Mouse (Mus musculus) hindbrain, embryonic 13.5 days (tissue): Measurements from ENCODE around the gene Cdkn3. TPM values are rescaled to one million over a fixed set of nuclear protein-coding genes. Genes with fewer than 3 reads are reported as not detected.

Source experiments
- ATAC-seq: fragments of 200-750 bp; cut with Nextera tagmentation; 2 replicates; pipeline ENCODE4 v1.8.0; 2017; ENCODE audit warnings: moderate TSS enrichment; ENCODE audit not compliant: low FRiP score
- H3K27ac ChIP-seq: fragments of 300-500 bp; sonication (generic); 2 replicates; pipeline ENCODE4 v1.5.1; 2015; ENCODE audit warnings: inconsistent platforms, mild to moderate bottlenecking, moderate library complexity
- H3K27me3 ChIP-seq: fragments of 300-500 bp; sonication (generic); 2 replicates; pipeline ENCODE4 v1.6.1; 2015; ENCODE audit warnings: mild to moderate bottlenecking, inconsistent platforms
- H3K36me3 ChIP-seq: fragments of 300-500 bp; sonication (generic); 2 replicates; pipeline ENCODE4 v1.6.1; 2015; ENCODE audit warnings: mild to moderate bottlenecking, inconsistent platforms
- H3K4me1 ChIP-seq: fragments of 300-500 bp; sonication (generic); replicated peaks from 2 replicates; pipeline ENCODE4 v1.6.1; 2015; ENCODE audit warnings: inconsistent platforms
- H3K4me2 ChIP-seq: fragments of 300-500 bp; sonication (generic); 2 replicates; pipeline ENCODE4 v1.6.1; 2015; ENCODE audit warnings: inconsistent platforms, mild to moderate bottlenecking, moderate library complexity
- H3K4me3 ChIP-seq: fragments of 300-500 bp; sonication (generic); 2 replicates; pipeline ENCODE4 v1.5.1; 2015; ENCODE audit warnings: mild to moderate bottlenecking, inconsistent platforms
- H3K9ac ChIP-seq: fragments of 300-500 bp; sonication (generic); 2 replicates; pipeline ENCODE4 v1.6.1; 2015; ENCODE audit warnings: mild to moderate bottlenecking, inconsistent platforms
- H3K9me3 ChIP-seq: fragments of 300-500 bp; sonication (generic); 2 replicates; pipeline ENCODE4 v1.6.1; 2016; ENCODE audit warnings: inconsistent platforms
- WGBS: fragments of 180-500 bp; shearing (Covaris S2); methylation state at CpG from one replicate; pipeline ENCODE4 v1.1.7; 2015; 5-methylcytosine and 5-hydroxymethylcytosine counted together
- polyA plus RNA-seq: library from polyadenylated mRNA; unstranded; fragments of >200 nt; fragmentation: Nextera tagmentation; extraction: Ambion mirVana; gene quantifications from 2 replicates; pipeline ENCODE4 v1.2.1, GENCODE M21; 2015

Gene Cdkn3
- polyA plus RNA-seq, 1 experiment from 2014 or later: 15.2 TPM

DNA sequence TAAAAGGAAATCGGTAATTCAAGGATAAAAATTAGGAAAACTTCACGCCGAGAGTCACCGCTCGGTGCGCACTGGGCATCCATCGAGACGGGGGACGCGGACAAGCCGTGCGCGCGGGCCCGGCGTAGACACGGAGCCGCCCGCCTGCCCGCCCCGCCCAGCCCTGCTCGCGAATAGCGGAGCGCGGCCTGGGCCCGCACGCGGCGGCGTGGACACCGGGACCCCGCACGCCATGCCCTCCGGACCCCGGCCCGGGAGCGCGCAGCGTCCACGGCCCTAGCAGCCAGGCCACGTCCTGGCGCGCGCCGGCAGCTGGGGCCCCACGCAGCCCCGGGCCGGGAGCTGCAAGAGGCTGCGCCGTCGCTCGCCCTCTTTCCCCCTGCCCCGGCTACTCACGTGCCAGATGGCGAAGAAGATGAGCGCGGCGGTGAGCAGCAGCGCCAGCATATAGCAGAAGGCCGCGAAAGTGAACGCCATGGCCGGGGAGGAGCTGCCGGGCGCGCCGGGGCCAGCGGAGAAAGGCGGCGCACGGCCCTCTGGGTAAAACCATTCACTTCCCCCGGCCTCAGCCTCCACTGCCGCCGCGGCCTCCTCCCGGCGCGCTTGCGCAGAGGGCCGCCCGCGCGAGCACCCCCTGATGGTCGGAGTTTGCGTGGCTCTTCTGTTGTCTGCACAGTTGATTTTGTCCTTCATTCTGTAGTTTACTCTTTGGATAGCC is 27.6 kb downstream of the Cdkn3 start, which contains the start of gene Cnih1:
Cnih1 (minus strand) TSS at position 625 of the 718 bp plus-strand sequence.
- H3K9ac ChIP-seq: peak within 1 kb of the TSS; percentile 97
- H3K4me3 ChIP-seq: peak within 1 kb of the TSS; percentile 89
- H3K27me3 ChIP-seq: no peaks in the 10 kb centered on the region
- H3K36me3 ChIP-seq: peaks cover 5% of the 10 kb centered on the region
- under 1% methylated on average over 74 of the region's 86 CpGs for WGBS
- ATAC-seq: peak; percentile 96
- H3K4me1 ChIP-seq: peaks cover 29% of the 10 kb centered on the region
- H3K27ac ChIP-seq: peak within 1 kb of the TSS; percentile 99
- H3K4me2 ChIP-seq: peak within 1 kb of the TSS; percentile 77
- no peaks in the 10 kb centered on the region for H3K9me3 ChIP-seq

GRCm38 (mm10) chr14:46788505-46788901 is 28.2 kb downstream of the Cdkn3 start:
- Histone ChIP-seq H3K9ac (no peak overlapping the region), H3K27ac (peak overlapping the region; percentile 99), H3K36me3 (peaks cover 5% of the 10 kb centered on the region), H3K9me3 (no peaks in the 10 kb centered on the region), H3K27me3 (no peaks in the 10 kb centered on the region), H3K4me1 (peaks cover 29% of the 10 kb centered on the region), H3K4me2 (peak overlapping the region; percentile 39), H3K4me3 (peak overlapping the region; percentile 89)
- WGBS: 31% methylated on average over 8 of the region's 8 CpGs
- no peak for ATAC-seq

GRCm38 (mm10) chr14:46790303-46790702 is 30.0 kb downstream of the Cdkn3 start:
- ATAC-seq: no peak
- Histone ChIP-seq H3K27ac (no peak overlapping the region), H3K36me3 (peaks cover 5% of the 10 kb centered on the region; the same call in 1 of the 2 replicates), H3K4me2 (no peak overlapping the region), H3K27me3 (no peaks in the 10 kb centered on the region), H3K9me3 (no peaks in the 10 kb centered on the region), H3K9ac (no peak overlapping the region), H3K4me3 (no peak overlapping the region), H3K4me1 (peaks cover 18% of the 10 kb centered on the region)
- 80% methylated on average over 4 of the region's 4 CpGs for WGBS

GRCm38 (mm10) chr14:46790723-46791122 is 30.4 kb downstream of the Cdkn3 start:
- ATAC-seq: no peak
- Histone ChIP-seq H3K4me3 (no peak overlapping the region), H3K4me2 (no peak overlapping the region), H3K4me1 (peaks cover 17% of the 10 kb centered on the region), H3K27ac (no peak overlapping the region), H3K9me3 (no peaks in the 10 kb centered on the region), H3K27me3 (no peaks in the 10 kb centered on the region), H3K9ac (no peak overlapping the region), H3K36me3 (peaks cover 5% of the 10 kb centered on the region; the same call in 1 of the 2 replicates)
- 96% methylated on average over 6 of the region's 6 CpGs for WGBS

GRCm38 (mm10) chr14:46794157-46794556 is 33.8 kb downstream of the Cdkn3 start:
- Histone ChIP-seq H3K27me3 (no peaks in the 10 kb centered on the region), H3K9me3 (no peaks in the 10 kb centered on the region), H3K9ac (no peak overlapping the region), H3K4me1 (no peaks in the 10 kb centered on the region), H3K36me3 (peaks cover 5% of the 10 kb centered on the region), H3K4me3 (no peak overlapping the region), H3K27ac (no peak overlapping the region), H3K4me2 (no peak overlapping the region)
- ATAC-seq: no peak
- 95% methylated on average over 5 of the region's 5 CpGs for WGBS

- no peak for ATAC-seq
- Histone ChIP-seq H3K27me3 (no peaks in the 10 kb centered on the region), H3K4me1 (no peaks in the 10 kb centered on the region), H3K4me2 (no peak overlapping the region), H3K36me3 (peaks cover 9% of the 10 kb centered on the region; the same call in 1 of the 2 replicates), H3K4me3 (no peak overlapping the region), H3K9ac (no peak overlapping the region), H3K27ac (no peak overlapping the region), H3K9me3 (no peaks in the 10 kb centered on the region)
- WGBS: 94% methylated on average over 3 of the region's 3 CpGs
Observed at GRCm38 (mm10) chr14:46800684-46801345, 40.5 kb downstream of the Cdkn3 start.

DNA sequence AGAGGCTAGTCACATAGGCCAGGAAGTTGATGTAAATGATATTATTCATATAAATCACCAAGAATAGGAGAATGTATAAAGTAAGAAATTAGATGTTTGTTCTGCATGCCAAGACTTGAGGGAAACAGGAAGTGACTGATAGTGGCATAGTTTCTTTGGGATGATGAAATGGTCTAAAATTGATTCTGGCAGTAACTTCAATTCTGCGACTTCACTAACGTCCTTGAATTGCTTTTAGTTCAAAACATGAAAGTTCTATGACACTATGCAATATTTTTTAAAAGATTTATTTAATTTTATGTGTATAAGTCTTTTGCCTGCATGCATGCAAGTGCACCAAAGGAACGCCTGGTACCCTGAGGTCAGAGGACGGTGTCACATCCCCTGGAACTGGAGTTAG is 42.9 kb downstream of the Cdkn3 start:
- Histone ChIP-seq H3K36me3 (peaks cover 9% of the 10 kb centered on the region; the same call in 1 of the 2 replicates), H3K4me3 (no peak overlapping the region), H3K9ac (no peak overlapping the region), H3K9me3 (no peaks in the 10 kb centered on the region), H3K27me3 (no peaks in the 10 kb centered on the region), H3K27ac (no peak overlapping the region), H3K4me2 (no peak overlapping the region), H3K4me1 (no peaks in the 10 kb centered on the region)
- WGBS: 96% methylated on average over 4 of the region's 4 CpGs
- ATAC-seq: no peak

- H3K9ac ChIP-seq: no peak overlapping the region
- no peak for ATAC-seq
- H3K36me3 ChIP-seq: peaks cover 9% of the 10 kb centered on the region; the same call in 1 of the 2 replicates
- no peaks in the 10 kb centered on the region for H3K27me3 ChIP-seq
- no peaks in the 10 kb centered on the region for H3K9me3 ChIP-seq
- no peak overlapping the region for H3K27ac ChIP-seq
- no peak overlapping the region for H3K4me2 ChIP-seq
- 92% methylated on average over 1 of the region's 1 CpGs for WGBS
- no peak overlapping the region for H3K4me3 ChIP-seq
- H3K4me1 ChIP-seq: no peaks in the 10 kb centered on the region
Observed at GRCm38 (mm10) chr14:46803791-46804190, 43.5 kb downstream of the Cdkn3 start.

DNA sequence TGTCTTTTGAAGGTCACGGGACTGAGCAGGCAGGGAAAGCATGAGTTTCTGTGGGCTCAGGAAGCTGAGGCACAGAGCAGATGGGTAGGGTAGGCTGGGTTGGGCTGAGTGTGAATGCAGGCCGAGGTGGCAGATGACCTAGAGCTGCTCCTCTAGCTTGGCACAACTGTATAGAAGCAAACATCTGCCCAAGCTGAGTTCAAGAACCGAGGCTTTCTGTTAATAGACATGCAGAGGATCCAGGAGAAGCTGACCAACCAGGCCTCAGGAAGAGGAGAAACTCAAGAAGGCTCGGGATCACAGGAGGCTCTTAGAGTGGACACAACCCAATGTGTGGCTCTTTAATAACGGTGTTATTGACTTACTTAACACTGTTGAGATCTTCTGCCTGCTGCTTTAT is 45.8 kb downstream of the Cdkn3 start:
- Histone ChIP-seq H3K27me3 (no peaks in the 10 kb centered on the region), H3K4me3 (no peak overlapping the region), H3K36me3 (peaks cover 24% of the 10 kb centered on the region), H3K4me2 (no peak overlapping the region), H3K4me1 (no peaks in the 10 kb centered on the region), H3K9me3 (no peaks in the 10 kb centered on the region), H3K27ac (no peak overlapping the region), H3K9ac (no peak overlapping the region)
- WGBS: 91% methylated on average over 5 of the region's 5 CpGs
- ATAC-seq: no peak

DNA sequence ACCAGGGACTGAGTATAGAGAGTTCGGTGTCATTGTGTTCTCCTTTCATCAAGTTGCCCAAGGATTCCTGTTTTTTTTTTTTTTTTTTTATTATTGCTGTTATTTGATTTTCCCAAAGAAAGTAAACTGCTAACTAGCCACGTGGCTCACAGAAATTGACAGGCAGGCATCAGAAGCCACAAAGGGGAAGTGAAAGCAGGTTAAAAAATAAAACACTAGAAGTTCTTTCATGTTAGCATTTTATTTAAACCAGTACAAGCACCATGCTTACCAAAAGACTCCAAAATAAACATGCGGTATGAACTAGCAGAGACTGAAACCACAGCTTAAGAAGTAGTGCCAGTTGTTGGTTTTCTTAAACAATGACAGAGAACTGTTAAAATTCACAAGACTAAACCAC is 47.6 kb downstream of the Cdkn3 start:
- Histone ChIP-seq H3K27me3 (no peaks in the 10 kb centered on the region), H3K36me3 (peaks cover 34% of the 10 kb centered on the region), H3K4me1 (no peaks in the 10 kb centered on the region), H3K4me2 (no peak overlapping the region), H3K9me3 (no peaks in the 10 kb centered on the region), H3K27ac (no peak overlapping the region), H3K9ac (no peak overlapping the region), H3K4me3 (no peak overlapping the region)
- ATAC-seq: no peak
- 82% methylated on average over 3 of the region's 3 CpGs for WGBS

- Histone ChIP-seq H3K27me3 (no peaks in the 10 kb centered on the region), H3K9ac (no peak overlapping the region), H3K4me1 (peaks cover 12% of the 10 kb centered on the region), H3K27ac (no peak overlapping the region), H3K36me3 (peaks cover 47% of the 10 kb centered on the region), H3K4me3 (no peak overlapping the region), H3K9me3 (no peaks in the 10 kb centered on the region), H3K4me2 (no peak overlapping the region)
- WGBS: 88% methylated on average over 6 of the region's 6 CpGs
- no peak for ATAC-seq
Observed at GRCm38 (mm10) chr14:46815640-46816039, 55.3 kb downstream of the Cdkn3 start.

- Histone ChIP-seq H3K9ac (no peak overlapping the region), H3K4me2 (no peak overlapping the region), H3K36me3 (peaks cover 36% of the 10 kb centered on the region), H3K27ac (no peak overlapping the region), H3K4me3 (no peak overlapping the region), H3K9me3 (no peaks in the 10 kb centered on the region), H3K4me1 (peaks cover 20% of the 10 kb centered on the region), H3K27me3 (no peaks in the 10 kb centered on the region)
- 93% methylated on average over 8 of the region's 8 CpGs for WGBS
- ATAC-seq: no peak
Observed at GRCm38 (mm10) chr14:46816916-46817622, 56.7 kb downstream of the Cdkn3 start.
